Mouse (Mus musculus) testis, adult 2 months (tissue): ENCODE results near the gene Igf1r. TPM values are rescaled to one million over a fixed set of nuclear protein-coding genes. Genes with fewer than 3 reads are reported as not detected.

Source experiments
- H3K27ac ChIP-seq: fragments of 200-500 bp; 2 replicates; pipeline ENCODE4 v1.5.1; 2012; ENCODE audit warnings: low read depth, low read length; ENCODE audit not compliant: control insufficient read depth, insufficient read depth
- H3K27me3 ChIP-seq: fragments of 200-500 bp; 2 replicates; pipeline ENCODE4 v1.6.1; 2012; ENCODE audit warnings: mild to moderate bottlenecking, low read length, moderate library complexity; ENCODE audit not compliant: control insufficient read depth, insufficient read depth
- H3K36me3 ChIP-seq: fragments of 200-500 bp; 2 replicates; pipeline ENCODE4 v1.6.1; 2012; ENCODE audit warnings: mild to moderate bottlenecking, low read length; ENCODE audit not compliant: control insufficient read depth, insufficient read depth
- H3K4me1 ChIP-seq: fragments of 200-500 bp; 2 replicates; pipeline ENCODE4 v1.6.1; 2012; ENCODE audit warnings: low read length; ENCODE audit not compliant: control insufficient read depth, insufficient read depth
- H3K4me3 ChIP-seq: fragments of 200-500 bp; 2 replicates; pipeline ENCODE4 v1.5.1; 2012; ENCODE audit warnings: low read depth, mild to moderate bottlenecking, low read length, moderate library complexity, mixed read lengths; ENCODE audit not compliant: control insufficient read depth
- CTCF ChIP-seq: fragments of 200-500 bp; IDR thresholded peaks from 2 replicates; pipeline ENCODE4 v1.5.1; 2012; ENCODE audit warnings: low read depth, mild to moderate bottlenecking, inconsistent platforms, low read length, moderate library complexity; ENCODE audit not compliant: control insufficient read depth, insufficient read depth, insufficient replicate concordance
- POLR2A ChIP-seq: fragments of 200-500 bp; IDR thresholded peaks from 2 replicates; pipeline ENCODE4 v1.6.1; 2012; ENCODE audit warnings: low read depth, mild to moderate bottlenecking, inconsistent platforms, low read length, moderate library complexity; ENCODE audit not compliant: control insufficient read depth
- polyA plus RNA-seq: library from polyadenylated mRNA; depleted of rRNA; stranded (reverse); fragments of >200 nt; gene quantifications from 2 replicates; pipeline ENCODE4 v1.2.3, GENCODE M21; 2012

The Igf1r gene
- polyA plus RNA-seq, 1 experiment, result 4.2 TPM

DNA sequence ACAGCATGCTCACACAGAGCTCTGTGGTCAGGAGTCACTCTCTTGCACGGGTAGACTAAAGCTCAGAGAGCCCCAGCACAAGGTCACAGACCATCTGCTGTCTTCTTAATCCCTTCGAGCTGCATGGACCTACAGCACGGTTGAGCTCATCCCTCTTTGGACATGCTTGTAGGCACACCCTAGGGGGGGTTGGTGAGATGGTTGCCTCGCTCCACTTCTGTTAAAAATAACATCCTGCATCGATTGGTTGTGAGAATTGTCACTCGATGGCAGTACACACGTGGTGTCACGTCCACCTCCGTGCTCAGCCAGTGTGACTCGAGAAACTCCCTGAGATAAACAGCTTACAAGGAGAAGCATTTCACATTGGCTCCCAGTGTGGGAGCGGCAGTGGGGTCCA, 266.3 kb downstream of the Igf1r start:
- Histone ChIP-seq H3K36me3 (no peaks in the 10 kb centered on the region), H3K27ac (no peak overlapping the region), H3K4me1 (no peaks in the 10 kb centered on the region), H3K27me3 (no peaks in the 10 kb centered on the region), H3K4me3 (no peak overlapping the region)
- no peak for TF ChIP-seq CTCF
- TF ChIP-seq POLR2A, result no peak

DNA sequence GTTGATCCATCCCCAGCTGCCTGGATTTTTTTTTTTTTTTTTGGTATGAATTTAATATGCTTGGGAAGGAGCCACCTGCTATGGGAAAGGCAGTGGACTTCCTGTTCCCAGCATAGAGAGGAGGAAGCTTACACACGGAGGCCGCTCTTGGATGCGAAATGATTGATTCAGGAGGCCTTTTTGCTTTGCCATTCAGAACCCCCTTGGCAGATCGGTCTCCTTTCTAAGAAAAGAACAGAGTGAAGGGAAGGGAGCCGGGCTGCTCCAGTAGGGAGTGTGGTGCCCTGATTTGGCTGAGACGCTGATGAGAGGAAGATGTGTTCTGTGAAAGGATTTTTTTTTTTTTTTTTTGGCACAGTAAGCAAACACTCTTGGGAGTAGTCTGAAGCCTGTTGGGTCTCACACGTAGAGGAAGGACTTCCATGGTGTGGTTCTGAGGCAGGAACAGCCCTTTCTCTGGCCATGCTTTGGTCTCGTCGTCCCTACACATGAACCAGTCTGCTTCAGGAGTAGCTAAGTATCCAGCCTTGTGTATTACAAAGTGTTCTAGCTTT, 269.1 kb downstream of the Igf1r start:
- Histone ChIP-seq H3K27me3 (no peaks in the 10 kb centered on the region), H3K36me3 (no peaks in the 10 kb centered on the region), H3K4me1 (no peaks in the 10 kb centered on the region), H3K4me3 (no peak overlapping the region), H3K27ac (no peak overlapping the region)
- TF ChIP-seq CTCF (no peak), POLR2A (no peak)

DNA sequence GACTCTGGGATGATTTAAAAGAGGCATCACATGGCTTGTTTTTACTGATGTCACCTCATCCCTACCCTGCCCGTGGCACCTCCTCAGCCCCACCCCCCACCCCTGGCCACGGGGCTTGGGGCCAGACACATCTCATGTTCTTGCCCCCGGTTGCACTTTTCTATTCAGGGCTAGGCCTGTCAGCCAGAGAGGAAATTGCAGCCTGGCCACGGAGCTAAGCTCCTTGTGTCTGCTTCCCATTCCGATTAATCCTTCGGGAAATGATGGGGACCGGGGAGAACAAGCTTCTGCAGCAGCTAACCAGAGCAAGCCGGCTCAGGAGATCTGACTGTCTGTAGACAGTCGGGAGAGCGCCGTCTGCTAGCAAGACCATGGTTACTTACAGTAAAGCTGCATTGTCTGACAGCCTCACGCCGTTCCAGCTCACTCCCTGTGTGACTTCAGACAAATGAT, 270.8 kb downstream of the Igf1r start:
- no peaks in the 10 kb centered on the region for H3K36me3 ChIP-seq
- peaks cover 3% of the 10 kb centered on the region for H3K4me1 ChIP-seq
- H3K4me3 ChIP-seq, result no peak overlapping the region
- H3K27me3 ChIP-seq, result no peaks in the 10 kb centered on the region
- H3K27ac ChIP-seq, result no peak overlapping the region
- no peak for TF ChIP-seq POLR2A
- no peak for TF ChIP-seq CTCF

DNA sequence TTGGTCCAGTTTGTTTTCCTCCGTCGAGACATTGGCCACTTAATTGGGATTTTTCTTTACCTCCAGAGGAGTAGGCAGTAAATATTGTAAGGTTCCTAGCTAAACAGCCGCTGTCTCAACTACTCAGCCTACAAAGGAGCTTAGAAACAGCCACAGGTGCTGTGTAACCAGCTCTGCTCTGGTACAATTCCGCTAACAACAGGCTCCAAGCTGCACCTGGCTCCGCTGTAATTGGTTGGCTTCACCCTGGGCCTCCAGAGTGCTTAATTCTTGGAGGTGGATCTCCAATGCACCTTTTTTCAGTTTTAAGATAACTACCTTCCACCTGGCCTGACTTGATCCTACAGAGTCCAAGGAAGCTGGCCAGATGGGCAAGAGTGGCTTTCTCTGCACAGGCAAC, 271.4 kb downstream of the Igf1r start:
- Histone ChIP-seq H3K36me3 (no peaks in the 10 kb centered on the region), H3K4me3 (no peak overlapping the region), H3K27ac (no peak overlapping the region), H3K4me1 (peaks cover 3% of the 10 kb centered on the region), H3K27me3 (no peaks in the 10 kb centered on the region)
- TF ChIP-seq CTCF, result no peak
- TF ChIP-seq POLR2A, result no peak

DNA sequence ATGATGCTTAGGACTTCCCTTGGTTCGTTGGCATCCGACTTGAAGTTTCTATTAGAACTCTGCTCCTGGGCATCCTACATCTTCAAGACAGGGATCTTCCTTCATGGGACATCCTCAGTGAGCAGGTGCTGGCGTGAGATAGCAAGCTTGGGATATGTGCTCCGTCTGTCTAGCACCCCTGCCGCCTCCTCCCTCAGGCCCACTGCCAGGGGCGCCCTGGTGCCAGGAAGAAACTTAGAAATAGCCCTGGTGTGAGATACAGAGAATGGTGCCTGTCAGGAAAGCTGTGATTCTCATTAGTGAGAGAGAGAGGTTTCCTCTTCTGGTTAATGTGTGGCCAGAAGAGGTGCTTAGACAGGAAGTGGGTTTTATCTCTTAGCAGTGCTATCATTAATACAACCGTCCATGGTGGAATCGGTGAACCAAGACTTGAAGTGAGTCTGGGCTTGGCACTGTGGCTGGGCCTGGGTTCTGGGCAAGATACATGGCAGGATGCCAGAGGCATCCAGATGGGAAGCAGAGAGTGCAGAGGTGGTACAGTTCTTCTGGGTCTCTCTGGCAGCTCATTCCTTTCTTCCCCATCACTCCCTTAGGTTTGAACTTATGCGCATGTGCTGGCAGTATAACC, 272.9 kb downstream of the Igf1r start:
- no peak for TF ChIP-seq CTCF
- TF ChIP-seq POLR2A, result no peak
- Histone ChIP-seq H3K36me3 (no peaks in the 10 kb centered on the region), H3K4me3 (no peak overlapping the region), H3K4me1 (peaks cover 3% of the 10 kb centered on the region), H3K27me3 (no peaks in the 10 kb centered on the region), H3K27ac (no peak overlapping the region)

DNA sequence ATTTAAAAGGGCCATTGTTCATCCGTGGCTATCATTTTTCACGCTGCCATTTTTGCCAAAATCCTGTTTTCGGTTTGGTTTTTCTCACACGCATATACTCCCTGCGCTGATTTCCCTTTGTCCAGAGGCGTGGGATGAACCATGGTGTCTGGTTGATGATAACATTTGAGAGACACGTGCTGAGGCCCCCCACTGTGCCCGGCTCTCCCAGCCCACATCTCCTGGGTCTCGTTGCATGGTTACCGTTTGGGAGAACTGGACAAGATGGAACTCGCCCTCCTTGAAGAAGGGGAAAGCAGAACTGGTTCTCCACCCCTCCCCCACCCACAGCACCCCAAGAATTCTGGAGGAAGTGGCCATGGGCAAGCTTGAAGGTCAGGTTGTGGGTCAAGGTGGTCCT, 274.4 kb downstream of the Igf1r start:
- H3K36me3 ChIP-seq, result no peaks in the 10 kb centered on the region
- no peak overlapping the region for H3K4me3 ChIP-seq
- TF ChIP-seq CTCF (no peak), POLR2A (no peak)
- H3K4me1 ChIP-seq, result peaks cover 3% of the 10 kb centered on the region
- H3K27me3 ChIP-seq, result no peaks in the 10 kb centered on the region
- no peak overlapping the region for H3K27ac ChIP-seq

DNA sequence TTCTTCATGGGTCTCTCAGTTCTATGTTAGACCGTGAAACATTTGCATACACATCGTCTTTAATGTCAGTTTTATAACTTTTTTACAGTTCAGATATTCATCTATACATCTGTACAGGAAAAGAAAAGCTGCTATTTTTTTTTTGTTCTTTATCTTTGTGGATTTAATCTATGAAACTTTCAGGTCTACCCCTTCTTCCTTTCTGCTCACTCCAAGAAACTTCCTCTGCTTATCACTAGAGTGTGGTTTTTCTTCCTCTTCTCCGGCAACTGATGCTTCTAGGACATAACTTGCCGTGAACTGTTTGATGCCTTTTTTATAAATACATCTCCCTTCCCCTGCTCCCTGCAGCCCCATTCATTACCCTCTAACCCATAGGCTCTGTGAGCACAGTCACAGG, 275.0 kb downstream of the Igf1r start:
- H3K4me1 ChIP-seq, result peaks cover 3% of the 10 kb centered on the region
- H3K27ac ChIP-seq, result no peak overlapping the region
- no peaks in the 10 kb centered on the region for H3K36me3 ChIP-seq
- no peak overlapping the region for H3K4me3 ChIP-seq
- TF ChIP-seq POLR2A (no peak), CTCF (no peak)
- H3K27me3 ChIP-seq, result no peaks in the 10 kb centered on the region

DNA sequence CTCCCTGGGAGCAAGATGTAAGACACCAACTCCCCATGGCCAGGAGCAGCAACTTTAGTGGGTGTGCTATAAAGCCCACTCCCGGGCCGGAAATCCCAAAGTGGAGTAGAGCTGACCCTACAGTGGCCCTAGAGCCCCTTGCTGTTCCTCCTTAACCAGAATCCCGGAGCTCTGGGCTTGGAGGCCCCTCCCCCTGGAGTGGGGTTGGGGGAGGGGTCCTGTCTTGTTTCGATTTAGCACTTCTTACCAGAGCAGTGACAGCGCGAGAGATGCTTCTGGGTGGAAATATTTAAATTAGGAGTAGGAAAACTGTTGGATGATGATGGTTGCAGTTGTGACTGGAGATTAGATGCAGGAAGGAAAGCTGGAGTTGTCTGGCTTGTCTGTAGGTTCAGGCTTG, 275.9 kb downstream of the Igf1r start:
- Histone ChIP-seq H3K27me3 (no peaks in the 10 kb centered on the region), H3K4me3 (no peak overlapping the region), H3K4me1 (peaks cover 3% of the 10 kb centered on the region), H3K36me3 (no peaks in the 10 kb centered on the region), H3K27ac (no peak overlapping the region)
- TF ChIP-seq CTCF (no peak), POLR2A (no peak)
